Mouse (Mus musculus) ovary, postnatal 10 days (tissue): ENCODE measurements around the gene Gcnt2.
"Not testable (repeated sequence)": the region's sequence is repeated elsewhere in the genome, so short reads cannot be mapped to it uniquely, and the experiment has no call there.

Source experiments
- DNase-seq: peaks from one replicate; pipeline ENCODE4 v3.0.0; 2022; ENCODE audit warnings: low spot score

Gene Gcnt2

GRCm38 (mm10) chr13:40874021-40874420, 14.5 kb downstream of the Gcnt2 start:
- DNase-seq, result no peak

- DNase-seq, result no peak
Observed at GRCm38 (mm10) chr13:40875415-40875814, 15.9 kb downstream of the Gcnt2 start.

GRCm38 (mm10) chr13:40877589-40877988, 18.0 kb downstream of the Gcnt2 start:
- DNase-seq, result no peak

GRCm38 (mm10) chr13:40880557-40880956, 21.0 kb downstream of the Gcnt2 start:
- DNase-seq, result no peak

GRCm38 (mm10) chr13:40882606-40883005, 23.1 kb downstream of the Gcnt2 start:
- DNase-seq, result no peak

- no peak for DNase-seq
Observed at GRCm38 (mm10) chr13:40883903-40884302, 24.3 kb downstream of the Gcnt2 start.

- DNase-seq, result no peak
Observed at GRCm38 (mm10) chr13:40884878-40885277, 25.3 kb downstream of the Gcnt2 start.

- DNase-seq, result no peak
Observed at GRCm38 (mm10) chr13:40885935-40886642, 26.5 kb downstream of the Gcnt2 start.

- DNase-seq, result no peak
Observed at GRCm38 (mm10) chr13:40886643-40887381, 27.3 kb downstream of the Gcnt2 start.

GRCm38 (mm10) chr13:40890595-40890994, 31.0 kb downstream of the Gcnt2 start:
- no peak for DNase-seq

- not testable (repeated sequence) for DNase-seq
Observed at GRCm38 (mm10) chr13:40891369-40891768, 31.8 kb downstream of the Gcnt2 start.

- no peak for DNase-seq
Observed at GRCm38 (mm10) chr13:40892043-40892442, 32.5 kb downstream of the Gcnt2 start.

- no peak for DNase-seq
Observed at GRCm38 (mm10) chr13:40892547-40892946, 33.0 kb downstream of the Gcnt2 start.

GRCm38 (mm10) chr13:40893573-40893972, 34.0 kb downstream of the Gcnt2 start:
- DNase-seq, result no peak

- not testable (repeated sequence) for DNase-seq
Observed at GRCm38 (mm10) chr13:40898049-40898690, 38.6 kb downstream of the Gcnt2 start.

- no peak for DNase-seq
Observed at GRCm38 (mm10) chr13:40898698-40899097, 39.1 kb downstream of the Gcnt2 start.

GRCm38 (mm10) chr13:40899349-40899993, 39.9 kb downstream of the Gcnt2 start:
- no peak for DNase-seq

GRCm38 (mm10) chr13:40899994-40900970, 40.7 kb downstream of the Gcnt2 start:
- no peak for DNase-seq

- DNase-seq, result no peak
Observed at GRCm38 (mm10) chr13:40901263-40901662, 41.7 kb downstream of the Gcnt2 start.

- DNase-seq, result no peak
Observed at GRCm38 (mm10) chr13:40901831-40902459, 42.4 kb downstream of the Gcnt2 start.

GRCm38 (mm10) chr13:40904080-40904479, 44.5 kb downstream of the Gcnt2 start:
- DNase-seq, result no peak
